Mouse (Mus musculus) ovary, postnatal 14 days (tissue): ENCODE measurements at regions not wholly inside any gene's neighbourhood (a gene's known extent, or its start where the extent isn't known, plus 50 kb on each side); places are given as distances from the start of the nearest gene placed in this dataset.

Experiments
- DNase-seq: peaks from one replicate; pipeline ENCODE4 v3.0.0; 2022; ENCODE audit warnings: low spot score

- DNase-seq: peak; percentile 80
These were observed 195.7 kb downstream of the Rgs3 start for GRCm38 (mm10) chr4:62755237-62755900.

GRCm38 (mm10) chr4:62756721-62757206 is 197.1 kb downstream of the Rgs3 start:
- no peak for DNase-seq

DNA sequence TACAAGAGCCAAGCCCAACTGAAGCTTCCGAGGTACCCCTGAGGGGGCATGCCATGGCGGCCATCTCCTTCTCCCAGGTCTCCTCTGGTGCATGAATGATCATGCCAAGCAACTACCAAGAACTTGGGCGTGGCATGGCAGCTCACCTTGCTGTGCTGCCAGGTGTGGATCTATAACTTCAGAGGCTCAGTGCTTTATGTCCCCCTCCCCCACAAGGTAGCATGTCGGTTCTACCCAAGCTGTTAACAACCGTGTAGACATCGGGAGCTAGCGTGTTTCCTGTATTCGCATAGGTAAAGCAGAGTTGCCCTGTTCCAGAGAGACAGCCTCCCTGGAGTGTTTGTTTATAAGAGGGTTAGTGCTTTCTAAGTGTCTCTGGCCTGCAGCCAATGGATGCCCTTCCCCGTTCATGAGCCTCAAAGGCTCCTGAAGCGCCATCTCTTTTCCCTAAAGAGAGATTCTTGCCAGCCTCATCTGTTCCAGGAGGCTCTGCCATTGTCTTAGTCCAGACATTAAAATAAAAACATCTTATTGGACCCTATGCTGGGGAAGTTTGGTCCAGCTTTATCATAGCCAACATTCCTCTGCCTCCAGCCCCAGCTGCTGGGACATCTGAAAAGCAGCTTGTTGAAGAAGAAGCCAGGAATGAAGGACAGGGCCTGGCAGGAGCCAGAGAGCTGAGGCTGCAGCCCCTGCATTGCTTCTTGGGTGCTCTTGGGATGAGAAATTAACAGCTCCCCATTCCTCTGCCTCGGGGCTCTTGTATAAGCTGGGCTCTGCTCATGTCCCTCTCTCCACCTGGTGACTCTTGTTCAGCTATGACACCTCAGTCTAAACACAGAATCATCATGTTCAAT is 201.3 kb downstream of the Rgs3 start:
- no peak for DNase-seq

DNA sequence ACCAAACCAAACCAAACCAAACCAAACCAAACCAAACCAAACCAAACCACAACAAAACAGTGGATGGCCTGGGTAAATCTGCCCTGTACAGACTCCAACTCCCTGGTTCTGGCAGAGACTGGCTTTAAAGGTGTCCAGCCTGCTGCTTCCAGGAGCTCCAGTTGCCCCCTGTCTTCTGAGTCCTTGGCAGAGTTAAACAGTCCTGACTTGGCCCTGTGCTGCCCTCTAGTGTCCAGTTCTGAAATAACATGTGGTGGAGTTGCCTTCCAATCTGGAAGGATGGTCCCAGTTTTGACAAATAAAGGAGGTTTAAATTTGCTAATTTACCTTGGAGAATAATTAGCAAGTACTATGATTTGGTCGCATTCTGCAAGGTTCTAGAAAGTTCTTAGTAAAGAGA is 202.0 kb downstream of the Rgs3 start:
- peak; percentile 93 for DNase-seq

DNA sequence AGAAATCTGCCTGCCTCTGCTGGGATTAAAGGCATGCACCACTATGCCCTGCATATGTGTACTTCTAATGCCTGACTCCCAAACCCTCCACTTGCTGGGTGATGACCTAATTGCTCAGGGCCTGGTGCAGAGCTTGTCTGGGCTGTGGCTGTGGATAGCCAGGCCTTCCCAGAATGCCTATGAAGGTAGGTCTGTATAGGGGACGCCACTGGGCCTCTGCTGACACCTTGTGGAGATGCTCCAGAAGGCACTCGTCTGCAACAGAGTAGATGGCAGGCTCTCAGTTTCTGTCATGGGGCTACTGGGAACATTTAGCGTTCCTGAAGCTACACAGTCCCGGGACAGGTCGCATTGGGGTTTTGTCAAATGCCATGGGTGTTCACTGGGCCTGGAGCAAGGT is 201.4 kb upstream of the Zfp618 start:
- peak; percentile 75 for DNase-seq

DNA sequence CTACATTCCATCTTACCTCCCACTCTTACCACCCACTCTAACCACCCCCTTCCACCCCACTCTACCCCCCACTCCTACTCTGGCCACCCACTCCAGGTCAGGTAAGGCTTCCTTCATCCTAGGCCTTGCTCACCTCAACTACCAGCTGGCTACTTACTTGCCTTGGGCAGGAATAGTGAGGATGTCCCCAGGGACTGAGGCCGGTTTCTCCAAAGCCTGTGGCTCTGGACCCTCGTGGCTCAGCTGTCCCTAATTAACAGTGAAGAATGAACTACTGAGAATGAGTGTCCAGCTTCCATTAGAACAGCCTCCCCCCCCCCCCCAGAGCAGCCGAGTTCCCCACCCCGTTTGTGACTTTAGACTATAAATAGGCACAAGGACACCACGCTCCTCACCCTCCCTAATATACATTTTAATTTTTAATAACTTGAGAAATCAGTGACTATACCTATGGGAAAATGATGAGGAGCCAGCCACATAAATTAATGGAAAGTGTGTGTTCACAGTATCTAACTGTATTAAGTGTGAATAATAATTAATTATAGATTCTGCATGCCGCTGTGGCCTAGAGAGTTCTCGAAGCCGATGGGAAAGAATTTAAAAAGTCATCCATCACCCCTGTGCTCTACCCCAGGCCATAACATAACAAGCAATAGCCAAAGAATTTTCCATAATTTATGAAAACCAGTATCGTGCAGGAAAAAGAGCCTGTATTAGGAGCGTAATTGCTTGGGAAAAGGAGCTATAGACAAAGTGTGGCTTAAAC is 195.7 kb upstream of the Zfp618 start:
- DNase-seq: no peak

DNA sequence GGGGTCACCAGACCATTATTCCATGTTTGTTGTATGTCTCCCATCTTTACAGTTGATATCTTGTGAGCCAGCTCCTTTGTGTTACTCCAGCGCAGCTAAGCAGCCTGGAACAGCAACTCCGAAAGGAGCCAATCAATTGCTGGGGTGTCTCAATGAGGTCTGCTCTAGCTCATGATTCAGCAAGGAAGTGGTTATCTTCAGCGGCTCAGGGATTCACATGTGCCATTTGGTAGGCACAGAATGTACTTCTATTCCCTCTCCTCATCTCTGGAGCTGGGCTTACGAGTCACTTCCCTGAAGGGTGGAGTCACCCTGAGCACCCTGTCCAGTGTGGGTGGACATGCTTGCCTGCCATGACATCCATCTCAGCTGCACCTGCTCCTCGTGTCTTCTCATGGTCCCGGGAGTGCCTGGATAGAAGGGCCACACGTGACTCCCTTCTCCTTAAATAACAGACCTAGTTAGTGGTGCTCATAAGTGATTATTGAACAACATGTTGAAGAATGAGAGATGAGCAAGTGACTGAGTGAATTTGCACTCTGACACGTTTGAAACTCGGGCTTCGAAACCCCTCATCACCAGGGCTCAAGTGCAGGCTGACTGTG is 190.3 kb upstream of the Zfp618 start:
- no peak for DNase-seq

DNA sequence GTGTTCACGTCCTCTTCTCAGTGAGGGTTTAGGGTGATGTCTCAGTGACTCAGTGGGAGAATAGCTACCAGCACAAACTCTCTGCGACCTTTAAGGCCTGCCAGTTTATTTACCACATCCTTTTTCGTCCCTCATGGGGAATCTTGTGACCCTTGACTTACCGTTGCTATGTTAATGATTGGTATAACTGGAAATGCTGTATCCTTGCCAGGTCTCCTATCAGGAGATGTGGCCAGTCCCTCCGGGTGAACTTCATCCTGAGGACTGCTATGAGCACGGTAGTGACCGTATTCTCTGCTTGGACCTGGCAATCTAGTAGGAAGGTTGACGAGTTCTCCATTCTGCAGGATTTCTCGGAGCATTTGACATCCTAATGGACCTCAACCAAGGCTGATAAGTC is 188.5 kb upstream of the Zfp618 start:
- DNase-seq: no peak

DNA sequence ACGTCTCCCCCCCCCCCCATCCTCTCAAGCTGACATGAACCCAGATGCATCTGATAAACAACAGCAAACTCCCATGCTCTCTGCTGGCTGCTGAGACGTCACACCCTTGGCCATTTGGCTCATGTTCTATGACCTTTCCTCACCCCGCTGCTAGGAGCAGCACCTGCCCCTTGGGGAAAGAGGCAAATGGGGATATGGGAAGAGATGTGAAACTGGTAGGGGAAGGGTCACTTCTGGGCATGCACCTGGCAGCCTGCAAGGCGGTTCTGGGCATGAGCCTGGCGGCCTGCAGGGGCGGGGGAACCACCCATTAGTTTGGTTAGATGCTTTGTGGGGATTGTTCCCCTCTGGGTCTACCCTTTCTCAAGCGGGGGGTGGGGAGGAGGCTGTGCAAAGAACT is 187.9 kb upstream of the Zfp618 start:
- no peak for DNase-seq

GRCm38 (mm10) chr4:62778621-62779020 is 186.8 kb upstream of the Zfp618 start:
- no peak for DNase-seq

GRCm38 (mm10) chr4:62780409-62780808 is 185.0 kb upstream of the Zfp618 start:
- peak; percentile 84 for DNase-seq

DNA sequence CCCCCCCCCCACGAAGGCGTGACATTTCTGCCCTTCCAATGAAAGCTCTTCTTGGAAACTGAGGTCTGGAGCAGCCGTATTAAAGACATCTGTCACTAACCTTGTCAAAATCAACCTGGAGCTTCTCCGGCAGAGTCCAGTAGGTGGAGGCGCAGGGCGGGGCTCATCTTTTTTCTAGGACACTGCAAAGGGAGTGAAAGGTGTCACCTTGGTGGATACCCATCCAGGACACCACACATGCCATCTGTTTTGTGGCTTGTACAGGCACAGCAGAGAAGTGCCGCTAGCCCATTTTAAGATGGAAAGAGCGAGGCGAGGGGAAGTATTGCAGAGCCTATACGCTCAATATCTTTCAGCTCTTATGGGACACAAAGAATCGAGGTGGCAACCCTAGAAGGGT is 184.5 kb upstream of the Zfp618 start:
- DNase-seq: no peak

- DNase-seq: no peak
These were observed 184.0 kb upstream of the Zfp618 start for GRCm38 (mm10) chr4:62781309-62781800.

- DNase-seq: no peak
These were observed 179.7 kb upstream of the Zfp618 start for GRCm38 (mm10) chr4:62785711-62786110.

- no peak for DNase-seq
These were observed 175.7 kb upstream of the Zfp618 start for GRCm38 (mm10) chr4:62789696-62790095.

DNA sequence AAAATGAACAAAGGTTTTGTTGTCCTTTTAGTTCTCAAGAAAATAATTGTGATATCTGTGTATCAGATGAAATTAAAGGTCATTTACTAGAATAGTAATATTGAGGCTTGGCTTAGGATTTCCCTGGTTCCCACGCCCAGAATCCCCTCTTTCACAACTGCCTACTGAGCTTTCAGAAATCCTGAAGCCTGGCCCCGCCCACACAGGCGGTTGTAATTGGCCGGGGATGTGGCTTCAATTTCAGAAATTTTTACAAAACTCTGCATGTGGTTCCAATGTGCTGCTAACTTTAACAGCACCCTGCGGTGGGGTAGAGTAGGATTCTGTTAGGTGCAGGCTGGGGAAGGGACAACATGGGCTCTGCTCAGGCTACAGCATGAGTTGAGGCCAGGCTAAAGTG is 171.8 kb upstream of the Zfp618 start:
- no peak for DNase-seq

GRCm38 (mm10) chr4:62795538-62795937 is 169.8 kb upstream of the Zfp618 start:
- no peak for DNase-seq

GRCm38 (mm10) chr4:62799923-62800322 is 165.4 kb upstream of the Zfp618 start:
- DNase-seq: no peak

DNA sequence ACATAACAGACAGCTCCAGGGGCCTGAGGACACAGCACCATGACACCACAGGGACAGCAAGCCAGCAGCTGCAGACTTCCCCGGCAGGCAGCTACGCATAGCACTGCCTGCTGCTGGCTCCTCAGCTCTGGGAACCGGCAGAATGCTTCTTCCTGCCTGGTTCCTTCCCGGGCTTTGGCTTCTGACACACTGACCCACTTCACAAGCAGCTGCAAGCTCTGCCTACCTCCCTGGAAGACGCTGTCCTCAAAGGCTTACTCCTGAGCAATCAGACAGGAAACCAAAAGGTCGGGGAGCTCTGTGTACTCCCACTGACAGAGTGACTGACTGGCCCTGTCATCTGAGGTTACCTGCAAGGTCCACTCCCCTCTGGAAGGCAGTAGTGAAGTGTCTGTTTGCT is 159.5 kb upstream of the Zfp618 start:
- DNase-seq: no peak

- no peak for DNase-seq
These were observed 158.6 kb upstream of the Zfp618 start for GRCm38 (mm10) chr4:62806786-62807185.

GRCm38 (mm10) chr4:62807926-62808552 is 157.3 kb upstream of the Zfp618 start:
- DNase-seq: no peak

GRCm38 (mm10) chr4:62808553-62808950 is 156.8 kb upstream of the Zfp618 start:
- no peak for DNase-seq
